Mouse (Mus musculus) stomach, postnatal 0 days (tissue): Measurements from ENCODE around the gene Mia. TPM values are rescaled to one million over a fixed set of nuclear protein-coding genes. Genes with fewer than 3 reads are reported as not detected.

Source experiments
- ATAC-seq: fragments of 200-750 bp; cut with Nextera tagmentation; 2 replicates; pipeline ENCODE4 v1.8.0; 2017; ENCODE audit not compliant: low FRiP score, low TSS enrichment
- DNase-seq: peaks from one replicate; pipeline ENCODE4 v3.0.0-alpha.2; 2016; ENCODE audit warnings: low spot score
- H3K27ac ChIP-seq: fragments of 300-500 bp; sonication (generic); replicated peaks from 2 replicates; pipeline ENCODE4 v1.5.1; 2014; ENCODE audit warnings: mild to moderate bottlenecking, control low read depth
- H3K27me3 ChIP-seq: fragments of 300-500 bp; sonication (generic); 2 replicates; pipeline ENCODE4 v1.6.1; 2014; ENCODE audit warnings: low read length; ENCODE audit not compliant: control insufficient read depth, insufficient read depth
- H3K36me3 ChIP-seq: fragments of 300-500 bp; sonication (generic); 2 replicates; pipeline ENCODE4 v1.6.1; 2014; ENCODE audit warnings: low read length, mixed read lengths; ENCODE audit not compliant: control insufficient read depth, insufficient read depth
- H3K4me1 ChIP-seq: fragments of 300-500 bp; sonication (generic); replicated peaks from 2 replicates; pipeline ENCODE4 v1.6.1; 2014; ENCODE audit warnings: antibody characterized with exemption; ENCODE audit not compliant: control insufficient read depth, insufficient read depth
- H3K4me2 ChIP-seq: fragments of 300-500 bp; sonication (generic); replicated peaks from 2 replicates; pipeline ENCODE4 v1.6.1; 2014; ENCODE audit warnings: low read depth, mild to moderate bottlenecking, control low read depth, moderate library complexity
- H3K4me3 ChIP-seq: fragments of 300-500 bp; sonication (generic); 2 replicates; pipeline ENCODE4 v1.5.1; 2014; ENCODE audit warnings: low read depth, low read length, control low read depth
- H3K9ac ChIP-seq: fragments of 300-500 bp; sonication (generic); 2 replicates; pipeline ENCODE4 v1.6.1; 2014; ENCODE audit warnings: mild to moderate bottlenecking, low read length, control low read depth, mixed read lengths
- H3K9me3 ChIP-seq: fragments of 300-500 bp; sonication (generic); 2 replicates; pipeline ENCODE4 v1.6.1; 2016; ENCODE audit warnings: low read length; ENCODE audit not compliant: control insufficient read depth
- CTCF ChIP-seq: IDR thresholded peaks from 2 replicates; pipeline ENCODE4 v1.5.1; 2016; ENCODE audit warnings: antibody characterized with exemption, low read depth, mild to moderate bottlenecking, moderate library complexity
- EP300 ChIP-seq: optimal IDR thresholded peaks from 2 replicates; pipeline ENCODE3; 2016; ENCODE audit warnings: antibody characterized with exemption
- WGBS: fragments of 180-500 bp; shearing (Covaris S2); extraction: QIAGEN DNeasy Blood & Tissue Kit; methylation state at CpG from one replicate; pipeline ENCODE4 v1.1.7; 2014; 5-methylcytosine and 5-hydroxymethylcytosine counted together
- polyA plus RNA-seq: library from polyadenylated mRNA; unstranded; fragments of >200 nt; fragmentation: Nextera tagmentation; extraction: Ambion mirVana; gene quantifications from 2 replicates; pipeline ENCODE4 v1.2.1, GENCODE M21; 2015

Gene Mia
- polyA plus RNA-seq, 1 experiment from 2014 or later = 7.3 TPM

DNA sequence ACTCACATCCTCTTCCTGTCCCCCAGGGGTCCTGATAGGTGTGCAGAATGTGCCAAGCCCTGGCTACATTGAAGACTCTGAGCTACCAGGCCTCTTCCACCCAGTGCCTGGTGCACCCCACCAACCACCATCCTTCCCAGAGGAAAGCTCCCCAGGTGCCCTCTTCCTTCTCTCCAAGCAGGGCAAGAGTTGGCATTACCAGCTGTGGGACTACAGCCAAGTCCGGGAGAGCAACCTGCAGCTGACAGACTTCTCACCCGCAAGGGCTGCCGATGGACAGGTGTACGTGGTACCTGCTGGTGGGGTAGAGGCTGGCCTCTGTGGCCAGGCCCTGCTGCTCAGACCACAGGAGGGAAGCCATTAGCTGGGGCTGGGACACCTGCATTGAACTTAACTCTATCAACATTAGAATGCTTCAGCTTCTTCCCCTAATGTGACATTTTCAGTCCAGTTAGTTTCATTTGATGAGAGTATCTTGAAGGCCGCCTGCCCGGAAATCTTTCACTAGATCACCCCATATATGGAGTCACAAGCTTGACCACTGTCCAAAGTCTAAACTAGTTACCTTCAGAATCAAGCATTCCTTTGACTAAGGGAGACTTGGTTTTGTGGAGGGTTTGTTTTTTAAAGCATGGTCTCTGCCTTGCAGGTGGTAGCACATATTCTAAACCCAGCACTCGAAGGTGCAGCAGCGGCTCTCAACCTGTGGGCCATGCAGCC is 22.9 kb upstream of the Mia start:
- H3K4me2 ChIP-seq = no peak overlapping the region
- no peak overlapping the region for H3K4me3 ChIP-seq
- WGBS = 90% methylated on average over 8 of the region's 8 CpGs
- no peaks in the 10 kb centered on the region for H3K9me3 ChIP-seq
- no peak overlapping the region; the same call in 1 of the 2 replicates for H3K27ac ChIP-seq
- no peak for TF ChIP-seq EP300
- TF ChIP-seq CTCF = no peak
- no peaks in the 10 kb centered on the region for H3K27me3 ChIP-seq
- H3K4me1 ChIP-seq = no peaks in the 10 kb centered on the region
- ATAC-seq (no peak), DNase-seq (no peak)
- peaks cover 16% of the 10 kb centered on the region for H3K36me3 ChIP-seq
- H3K9ac ChIP-seq = no peak overlapping the region

DNA sequence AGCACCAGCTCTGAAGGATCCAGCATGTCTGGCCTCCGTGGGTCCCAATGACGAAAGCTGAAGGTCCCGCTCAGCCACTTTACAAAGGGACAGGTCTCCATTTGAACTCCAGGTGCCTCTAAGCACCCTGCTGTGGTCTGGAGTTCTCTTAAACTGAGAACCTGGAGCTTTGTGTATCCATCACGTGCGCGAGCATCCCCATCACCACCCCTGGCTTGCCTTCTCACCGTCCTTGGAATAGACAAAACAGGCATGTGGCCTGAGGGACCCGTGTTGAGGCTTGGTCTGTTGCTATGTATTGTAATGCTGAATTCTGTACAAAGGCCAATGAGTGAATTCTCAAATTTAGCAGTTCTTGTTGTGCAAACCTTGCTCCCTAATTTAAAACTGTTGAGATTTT is 17.8 kb upstream of the Mia start:
- Histone ChIP-seq H3K4me1 (peaks cover 4% of the 10 kb centered on the region), H3K9me3 (no peaks in the 10 kb centered on the region), H3K27ac (no peak overlapping the region), H3K36me3 (peaks cover 3% of the 10 kb centered on the region; the same call in 1 of the 2 replicates), H3K27me3 (no peaks in the 10 kb centered on the region), H3K4me3 (no peak overlapping the region), H3K9ac (no peak overlapping the region), H3K4me2 (no peak overlapping the region)
- DNase-seq = no peak
- WGBS = 93% methylated on average over 8 of the region's 8 CpGs
- TF ChIP-seq CTCF = no peak
- no peak for TF ChIP-seq EP300
- ATAC-seq = no peak

DNA sequence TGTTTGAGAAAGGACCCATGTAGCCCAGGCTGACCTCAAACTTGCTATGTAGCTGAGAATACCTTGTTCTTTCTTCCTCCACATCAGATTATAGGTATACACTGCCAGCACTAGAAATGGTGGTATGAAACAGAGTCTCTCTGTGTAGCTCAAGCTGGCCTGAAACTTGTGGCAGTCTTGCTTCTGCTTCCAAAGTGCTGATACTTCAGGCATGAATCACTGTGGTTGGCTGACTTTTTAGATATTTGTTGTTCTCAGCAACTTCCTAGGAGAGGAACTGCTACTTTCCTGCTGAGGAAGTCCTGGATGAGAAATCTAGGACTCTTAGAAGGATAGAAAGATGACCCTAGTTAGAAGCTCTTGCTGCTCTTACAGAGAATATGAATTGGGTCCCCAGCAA is 17.4 kb upstream of the Mia start:
- H3K4me3 ChIP-seq = no peak overlapping the region
- H3K9me3 ChIP-seq = no peaks in the 10 kb centered on the region
- no peaks in the 10 kb centered on the region for H3K27me3 ChIP-seq
- no peak for TF ChIP-seq EP300
- TF ChIP-seq CTCF = no peak
- DNase-seq = no peak
- no peak overlapping the region for H3K9ac ChIP-seq
- no peak overlapping the region for H3K27ac ChIP-seq
- H3K4me2 ChIP-seq = no peak overlapping the region
- H3K36me3 ChIP-seq = peaks cover 3% of the 10 kb centered on the region; the same call in 1 of the 2 replicates
- ATAC-seq = no peak
- peaks cover 4% of the 10 kb centered on the region for H3K4me1 ChIP-seq

DNA sequence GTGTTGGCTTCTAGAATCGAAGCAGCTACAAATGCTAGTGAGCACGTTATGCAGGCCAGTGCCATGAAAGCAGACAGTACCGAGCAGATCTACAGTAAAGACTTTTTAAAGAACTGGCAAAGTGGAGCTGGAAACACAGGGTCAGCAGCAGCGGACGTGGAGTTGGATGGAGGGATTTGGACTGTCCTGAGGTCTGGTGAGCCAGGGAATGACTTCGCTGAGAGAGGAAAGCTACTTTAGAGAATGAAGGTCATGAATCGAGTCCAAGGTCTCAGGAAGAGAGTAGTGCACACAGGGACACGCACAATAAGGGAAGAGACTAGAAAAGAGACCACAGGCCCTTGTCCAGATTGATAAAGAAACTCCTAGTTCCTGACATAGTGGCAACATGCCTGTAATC is 16.7 kb upstream of the Mia start:
- Histone ChIP-seq H3K4me2 (no peak overlapping the region), H3K4me1 (peaks cover 4% of the 10 kb centered on the region), H3K4me3 (no peak overlapping the region), H3K36me3 (peaks cover 3% of the 10 kb centered on the region; the same call in 1 of the 2 replicates), H3K9me3 (no peaks in the 10 kb centered on the region), H3K27ac (no peak overlapping the region), H3K9ac (no peak overlapping the region), H3K27me3 (no peaks in the 10 kb centered on the region)
- 88% methylated on average over 8 of the region's 8 CpGs for WGBS
- ATAC-seq (no peak), DNase-seq (no peak)
- TF ChIP-seq CTCF = no peak
- TF ChIP-seq EP300 = no peak

DNA sequence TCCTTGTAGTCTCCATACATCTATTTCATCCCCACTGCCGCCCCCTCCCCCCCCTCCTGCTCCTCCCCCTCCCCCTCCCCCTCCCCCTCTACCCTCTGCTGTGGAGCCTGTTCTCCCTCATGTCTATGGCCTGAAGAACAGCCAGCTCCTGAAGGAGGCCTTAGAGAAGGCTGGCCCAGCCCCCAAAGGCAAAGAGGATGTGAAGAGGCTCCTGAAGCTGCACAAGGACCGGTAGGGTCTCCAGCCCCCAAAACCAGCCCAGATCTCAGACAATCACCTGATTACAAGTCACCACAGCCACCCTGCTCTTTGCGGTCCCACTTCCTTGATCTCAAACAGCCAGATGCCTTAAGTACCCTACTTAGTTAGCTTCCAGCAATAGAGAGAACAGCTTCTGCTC is 16.2 kb upstream of the Mia start:
- Histone ChIP-seq H3K4me1 (peaks cover 4% of the 10 kb centered on the region), H3K27ac (no peak overlapping the region; the same call in 1 of the 2 replicates), H3K9ac (no peak overlapping the region), H3K36me3 (peaks cover 8% of the 10 kb centered on the region), H3K9me3 (no peaks in the 10 kb centered on the region), H3K4me2 (no peak overlapping the region), H3K27me3 (no peaks in the 10 kb centered on the region), H3K4me3 (no peak overlapping the region)
- ATAC-seq (no peak), DNase-seq (no peak)
- 76% methylated on average over 3 of the region's 3 CpGs for WGBS
- TF ChIP-seq EP300 (no peak), CTCF (no peak)

DNA sequence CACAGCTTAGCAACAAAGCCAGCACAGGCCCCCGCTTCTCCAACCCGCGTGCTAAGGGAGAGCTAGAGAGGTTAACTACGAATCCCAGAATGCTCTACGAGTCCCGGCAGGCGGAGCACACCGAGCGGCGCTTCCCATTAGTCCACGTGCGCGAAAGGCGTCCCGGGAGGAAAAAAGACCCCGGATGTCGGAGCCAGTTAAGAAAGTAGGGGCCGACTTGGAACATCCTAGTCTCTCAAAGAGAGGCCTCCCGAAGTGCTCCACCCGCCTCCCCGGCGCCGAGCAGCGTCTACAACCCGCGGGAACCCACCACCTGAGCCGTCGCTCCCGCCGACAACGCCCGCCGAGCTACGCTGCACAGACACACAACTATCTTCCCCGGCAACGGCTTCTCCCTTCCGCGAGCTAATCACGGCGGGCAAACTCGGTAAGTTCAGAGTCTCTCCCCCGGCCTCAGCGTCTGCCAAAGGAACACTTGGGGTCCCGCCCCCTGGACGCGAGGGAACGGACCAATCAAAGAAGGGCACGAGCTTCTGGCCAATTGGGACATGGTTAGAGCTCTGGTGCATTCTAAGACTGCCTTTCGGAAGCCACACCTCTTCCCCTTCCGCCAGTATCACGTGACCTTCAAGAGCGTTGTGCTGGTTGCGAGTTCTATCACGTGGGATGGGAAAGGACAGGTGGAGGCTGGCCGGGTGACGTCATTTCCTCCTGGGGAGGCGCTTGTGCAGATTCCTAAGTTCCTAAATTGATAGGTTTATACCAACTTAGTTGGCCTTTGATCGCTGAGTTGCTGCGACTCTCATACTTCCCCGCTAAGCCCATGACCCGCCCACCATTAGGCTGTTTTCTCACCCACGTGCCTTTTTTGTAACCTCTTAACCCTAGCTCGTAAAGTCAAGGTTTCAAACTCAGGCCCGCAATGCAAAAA is 15.0 kb upstream of the Mia start, which contains the start of the genes BC024978 and Snrpa:
Gene BC024978, plus strand, starts transcription at position 101 of the 931 bp plus-strand sequence.
Gene Snrpa, minus strand, starts transcription at position 591 of the 931 bp plus-strand sequence.
- H3K4me3 ChIP-seq = peak within 1 kb of the TSS; percentile 77
- H3K27me3 ChIP-seq = no peaks in the 10 kb centered on the region
- DNase-seq (peak; percentile 96), ATAC-seq (peak; percentile 99)
- peak within 1 kb of the TSS; percentile 100 for H3K27ac ChIP-seq
- peak within 1 kb of the TSS; percentile 63 for H3K4me2 ChIP-seq
- TF ChIP-seq CTCF (peak; percentile 15; the same call in 1 of the 2 replicates), EP300 (no peak)
- H3K36me3 ChIP-seq = peaks cover 15% of the 10 kb centered on the region
- under 1% methylated on average over 63 of the region's 64 CpGs for WGBS
- H3K9me3 ChIP-seq = no peaks in the 10 kb centered on the region
- peak within 1 kb of the TSS; percentile 92 for H3K9ac ChIP-seq
- peaks cover 4% of the 10 kb centered on the region for H3K4me1 ChIP-seq
